Mouse (Mus musculus) olfactory bulb, adult 2 months (tissue): ENCODE data around the gene Ahnak2. TPM values are rescaled to one million over a fixed set of nuclear protein-coding genes. Genes with fewer than 3 reads are reported as not detected.
A peak's percentile ranks its signal among the peaks of the same experiment; 100 is the strongest.

Source experiments
- H3K27ac ChIP-seq: fragments of 200-500 bp; 2 replicates; pipeline ENCODE4 v1.5.1; 2012; ENCODE audit warnings: low read depth, low read length; ENCODE audit not compliant: insufficient read depth
- H3K4me1 ChIP-seq: fragments of 200-500 bp; 2 replicates; pipeline ENCODE4 v1.6.1; 2012; ENCODE audit warnings: low read length; ENCODE audit not compliant: control insufficient read depth, insufficient read depth
- H3K4me3 ChIP-seq: fragments of 200-500 bp; 2 replicates; pipeline ENCODE4 v1.5.1; 2012; ENCODE audit warnings: mild to moderate bottlenecking, low read depth, low read length, moderate library complexity; ENCODE audit not compliant: insufficient read depth
- CTCF ChIP-seq: fragments of 200-500 bp; IDR thresholded peaks from 2 replicates; pipeline ENCODE4 v1.5.1; 2012; ENCODE audit warnings: low read depth, mild to moderate bottlenecking, low read length, moderate library complexity; ENCODE audit not compliant: insufficient read depth
- POLR2A ChIP-seq: fragments of 200-500 bp; IDR thresholded peaks from 2 replicates; pipeline ENCODE4 v1.6.1; 2012; ENCODE audit warnings: mild to moderate bottlenecking, low read depth, low read length, moderate library complexity; ENCODE audit not compliant: insufficient read depth
- WGBS: fragments of 180-500 bp; shearing (Covaris S2); methylation state at CpG from one replicate; pipeline ENCODE4 v1.1.7; 2018; 5-methylcytosine and 5-hydroxymethylcytosine counted together
- polyA plus RNA-seq: library from polyadenylated mRNA; stranded (reverse); fragments of >200 nt; gene quantifications from 2 replicates; pipeline ENCODE4 v1.2.4, GENCODE M21; 2012; ENCODE audit warnings: low replicate concordance; ENCODE audit not compliant: missing spikeins, insufficient read depth, insufficient read length

The Ahnak2 gene
- polyA plus RNA-seq, 1 experiment: not detected

- Histone ChIP-seq H3K4me1 (peaks cover 33% of the 10 kb centered on the region), H3K4me3 (no peak overlapping the region)
- WGBS: 48% methylated on average over 3 of the region's 3 CpGs
Measured at GRCm38 (mm10) chr12:112802917-112803316, 460 bp upstream of the Ahnak2 start.

GRCm38 (mm10) chr12:112800476-112800875, 2.0 kb downstream of the Ahnak2 start:
- Histone ChIP-seq H3K27ac (no peak overlapping the region), H3K4me1 (peaks cover 52% of the 10 kb centered on the region), H3K4me3 (no peak overlapping the region)
- 15% methylated on average over 4 of the region's 4 CpGs for WGBS
- TF ChIP-seq CTCF: peak; percentile 91
- no peak for TF ChIP-seq POLR2A

More at GRCm38 (mm10) chr12:112802917-112803316, 460 bp upstream of the Ahnak2 start:
- no peak overlapping the region for H3K27ac ChIP-seq
- TF ChIP-seq POLR2A (no peak), CTCF (no peak)

- Histone ChIP-seq H3K27ac (no peak overlapping the region), H3K4me1 (peaks cover 60% of the 10 kb centered on the region), H3K4me3 (no peak overlapping the region)
- WGBS: 90% methylated on average over 10 of the region's 10 CpGs
- TF ChIP-seq CTCF (no peak), POLR2A (no peak)
Measured at GRCm38 (mm10) chr12:112799237-112799970, 3.1 kb downstream of the Ahnak2 start.

- no peak for TF ChIP-seq POLR2A
- no peak for TF ChIP-seq CTCF
- H3K4me1 ChIP-seq: peaks cover 66% of the 10 kb centered on the region
- no peak overlapping the region for H3K27ac ChIP-seq
- no peak overlapping the region for H3K4me3 ChIP-seq
- whole genome bisulfite sequencing: 86% methylated on average over 5 of the region's 5 CpGs
Measured at GRCm38 (mm10) chr12:112798716-112799115, 3.7 kb downstream of the Ahnak2 start.

GRCm38 (mm10) chr12:112798332-112798681, 4.2 kb downstream of the Ahnak2 start:
- Histone ChIP-seq H3K27ac (0 out of 2 replicates have a peak overlapping the region, but pooled peaks have one; percentile 49), H3K4me3 (no peak overlapping the region), H3K4me1 (peaks cover 66% of the 10 kb centered on the region)
- TF ChIP-seq POLR2A (no peak), CTCF (no peak)
- 28% methylated on average over 5 of the region's 5 CpGs for WGBS

- no peak overlapping the region for H3K4me3 ChIP-seq
- H3K27ac ChIP-seq: peak overlapping the region; percentile 49
- H3K4me1 ChIP-seq: peaks cover 67% of the 10 kb centered on the region
- no peak for TF ChIP-seq CTCF
- TF ChIP-seq POLR2A: no peak
- 18% methylated on average over 15 of the region's 15 CpGs for WGBS
Measured at GRCm38 (mm10) chr12:112797672-112798331, 4.7 kb downstream of the Ahnak2 start.

- 57% methylated on average over 17 of the region's 17 CpGs for WGBS
- TF ChIP-seq POLR2A (no peak), CTCF (no peak)
Measured at GRCm38 (mm10) chr12:112796551-112797510, 5.6 kb downstream of the Ahnak2 start.

GRCm38 (mm10) chr12:112795466-112796104, 6.9 kb downstream of the Ahnak2 start:
- no peak for TF ChIP-seq CTCF
- TF ChIP-seq POLR2A: no peak
- 51% methylated on average over 18 of the region's 18 CpGs for WGBS
- no peak overlapping the region for H3K4me3 ChIP-seq
- H3K4me1 ChIP-seq: peaks cover 55% of the 10 kb centered on the region
- H3K27ac ChIP-seq: no peak overlapping the region

More at GRCm38 (mm10) chr12:112796551-112797510, 5.6 kb downstream of the Ahnak2 start:
- peak overlapping the region; percentile 37 for H3K27ac ChIP-seq
- peaks cover 62% of the 10 kb centered on the region for H3K4me1 ChIP-seq
- no peak overlapping the region; the same call in 1 of the 2 replicates for H3K4me3 ChIP-seq
